Mouse (Mus musculus): ENCODE data around the gene Tshr. TPM values are rescaled to one million over a fixed set of nuclear protein-coding genes. Genes with fewer than 3 reads are reported as not detected.
A peak's percentile ranks its signal among the peaks of the same experiment; 100 is the strongest.
"Not testable (repeated sequence)": the region's sequence is repeated elsewhere in the genome, so short reads cannot be mapped to it uniquely, and the experiment has no call there.

Tshr gene
- total RNA-seq, 4 experiments from 2014 or later, result 0.07 to 1.3 (median 0.50) TPM

DNA sequence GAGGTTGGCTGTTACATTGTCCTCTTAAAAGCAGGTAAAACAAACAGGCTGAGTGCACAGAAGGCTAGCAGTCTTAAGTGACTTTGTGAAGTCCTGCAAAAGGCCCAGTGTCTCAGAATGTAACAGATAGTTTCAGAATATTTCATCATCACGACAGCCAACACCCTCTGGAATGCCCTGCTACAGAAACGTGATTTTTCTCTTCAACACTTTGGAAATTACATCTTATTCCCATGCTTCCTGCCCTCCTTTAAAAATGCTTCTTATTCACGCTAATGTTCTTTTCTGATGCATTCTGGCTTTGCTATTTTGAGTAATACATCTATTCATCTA lies 111.8 kb downstream of the Tshr start:
- no peak for DNase-seq (ENCODE audit: low spot score in 2 of 2)

DNA sequence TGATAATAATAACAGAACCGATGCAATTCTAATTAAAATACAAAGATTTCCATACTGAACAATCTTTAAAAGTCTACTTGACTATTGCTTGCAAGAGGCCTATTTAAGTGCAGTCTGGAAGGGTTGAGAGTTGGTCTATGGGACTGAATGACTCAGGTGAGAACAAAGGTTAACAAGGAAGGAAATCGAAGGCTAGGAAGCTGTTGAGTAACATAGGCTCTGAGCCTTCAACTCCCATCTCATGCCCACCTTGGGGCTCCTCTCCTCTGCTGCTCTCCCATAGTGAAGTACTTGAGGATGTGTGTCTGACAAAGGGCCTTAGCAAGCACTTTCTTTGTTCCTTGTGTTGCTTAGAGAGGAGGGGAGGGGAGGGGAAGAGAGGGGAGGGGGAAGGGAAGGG lies 116.1 kb downstream of the Tshr start:
- no peak for DNase-seq (ENCODE audit: low spot score in 2 of 2)

DNA sequence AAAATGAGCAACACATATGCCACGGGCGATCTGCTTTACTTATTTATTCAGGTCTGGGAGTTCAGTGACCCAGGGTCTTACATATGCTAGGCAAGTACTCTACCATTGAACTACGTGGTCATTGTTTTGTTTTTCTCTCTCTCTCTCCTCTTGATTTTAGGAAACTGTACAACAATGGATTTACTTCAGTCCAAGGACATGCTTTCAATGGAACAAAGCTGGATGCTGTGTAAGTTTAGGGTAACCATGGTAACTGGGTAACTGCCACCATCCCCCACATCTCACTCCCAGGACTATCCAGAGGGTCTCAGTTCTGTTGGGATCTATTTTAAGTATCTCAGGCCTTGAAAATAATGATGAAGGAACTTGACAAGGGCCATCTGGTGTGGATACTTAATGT lies 127.4 kb downstream of the Tshr start:
- DNase-seq (ENCODE audit: low spot score in 2 of 2), result no peak

DNA sequence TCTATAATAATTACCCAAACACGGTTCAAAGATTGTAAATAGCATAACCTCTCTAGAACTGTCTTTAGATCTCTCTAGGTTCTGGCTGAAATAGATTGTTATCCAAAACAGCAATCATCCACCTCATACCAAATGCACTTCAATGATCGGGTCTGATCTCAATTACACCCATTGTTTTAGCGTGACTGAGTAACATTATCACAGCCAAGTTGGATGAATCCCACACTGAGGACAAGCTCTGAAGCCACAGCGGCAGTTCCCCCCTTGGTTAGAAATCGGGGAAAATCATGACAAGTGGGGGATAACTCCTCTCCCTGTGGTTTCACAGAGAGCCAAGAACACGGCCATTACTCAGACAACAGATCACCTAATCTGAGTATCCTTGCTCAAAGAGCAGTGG lies 129.6 kb downstream of the Tshr start:
- no peak for DNase-seq (ENCODE audit: low spot score in 2 of 2)

DNA sequence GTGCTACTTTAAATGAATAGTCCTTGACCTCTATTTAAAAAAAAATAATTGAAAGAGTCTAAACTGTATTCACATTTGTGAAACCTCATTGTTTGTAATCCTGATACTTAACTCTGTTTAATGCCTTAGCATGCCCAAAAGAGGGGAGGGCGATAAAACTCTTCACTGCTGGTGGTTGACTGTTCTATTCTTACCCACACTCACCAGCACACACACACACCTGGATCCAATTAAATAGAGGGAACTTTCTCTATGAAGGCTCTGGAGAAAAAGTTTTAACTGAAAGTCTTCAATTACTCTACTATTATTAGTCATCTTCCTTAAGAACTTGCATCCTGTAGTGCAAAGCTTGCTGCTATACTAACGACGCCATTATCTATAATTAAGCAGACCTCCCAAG lies 133.4 kb downstream of the Tshr start:
- no peak for DNase-seq (ENCODE audit: low spot score in 2 of 2)

DNA sequence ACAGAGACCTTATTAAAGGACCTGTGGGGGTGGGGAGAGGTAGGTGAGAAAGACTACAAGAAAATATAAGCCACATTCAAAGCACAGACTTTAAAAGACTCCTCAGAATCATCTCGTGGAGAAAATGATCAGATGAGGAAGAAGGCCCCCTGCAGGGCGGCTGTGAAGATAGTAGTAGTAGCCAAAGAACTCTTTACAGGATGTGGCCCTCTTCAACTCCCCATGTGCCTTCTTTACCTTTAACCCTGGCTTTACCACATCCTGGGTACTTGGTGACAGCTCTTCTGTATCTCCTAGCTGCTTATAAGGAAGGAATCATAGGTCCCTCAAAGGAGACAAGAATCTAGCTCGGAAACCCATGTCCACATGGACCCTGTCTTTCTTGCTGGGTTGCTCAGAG lies 139.3 kb downstream of the Tshr start:
- no peak for DNase-seq (ENCODE audit: low spot score in 2 of 2)

DNA sequence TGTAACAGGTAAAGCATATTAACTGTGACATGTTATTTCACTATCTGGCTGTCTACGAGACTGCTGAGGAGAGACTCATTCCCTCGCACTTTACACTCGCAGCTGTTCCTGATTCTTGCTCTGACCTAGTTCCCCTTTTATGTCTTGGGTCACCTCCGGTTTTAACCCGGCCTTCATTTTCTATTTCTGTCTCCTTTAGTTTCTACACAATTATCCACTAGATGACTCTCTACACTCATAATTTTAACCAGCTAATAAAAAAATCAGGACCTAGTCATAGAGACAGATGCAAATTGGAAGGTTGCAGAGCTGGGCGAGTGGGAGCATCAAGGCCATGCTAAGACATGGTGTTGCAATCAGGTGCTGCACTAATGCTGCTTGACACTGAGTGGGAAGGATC lies 150.2 kb downstream of the Tshr start:
- DNase-seq (ENCODE audit: low spot score in 2 of 2), result no peak

DNA sequence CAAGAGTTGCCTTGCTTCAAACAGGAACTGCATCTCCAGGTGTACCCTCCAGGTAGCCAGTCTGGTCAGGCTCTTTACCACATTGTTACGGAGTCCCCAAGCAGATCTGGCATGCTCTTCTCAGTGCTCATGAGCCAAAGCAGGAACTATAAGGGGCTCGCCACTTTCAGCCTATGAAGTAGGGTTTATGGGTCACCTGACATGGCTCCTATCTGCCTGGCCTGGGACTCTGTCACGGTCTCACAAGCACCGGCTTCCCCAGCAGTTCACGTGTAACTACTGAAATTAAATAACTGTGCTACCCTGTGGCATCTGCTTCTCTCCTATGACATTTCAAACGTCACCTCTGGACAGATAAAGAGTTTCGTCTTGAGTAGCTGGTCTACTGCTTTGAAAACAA lies 155.8 kb downstream of the Tshr start:
- DNase-seq (ENCODE audit: low spot score in 2 of 2), result no peak

DNA sequence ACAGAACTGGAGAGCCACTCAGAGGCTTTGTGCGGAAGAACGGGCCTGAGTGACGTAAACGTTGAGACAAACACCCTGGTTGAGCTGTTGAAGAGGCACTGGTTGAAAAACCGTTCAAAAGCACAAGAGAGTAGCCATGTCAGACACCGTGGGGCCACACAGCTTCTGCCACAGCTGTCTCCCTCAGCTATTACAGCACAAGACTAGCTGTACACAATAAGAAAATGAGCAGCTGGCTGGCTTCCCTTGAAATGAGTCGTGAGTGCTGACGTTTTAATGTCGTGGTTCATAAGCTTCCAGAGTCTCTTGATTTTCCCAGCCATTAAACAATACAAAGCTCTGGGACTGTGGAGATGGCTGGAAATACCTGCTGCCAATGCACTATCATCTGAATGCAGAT lies 165.1 kb downstream of the Tshr start:
- no peak for DNase-seq (ENCODE audit: low spot score in 2 of 2)

DNA sequence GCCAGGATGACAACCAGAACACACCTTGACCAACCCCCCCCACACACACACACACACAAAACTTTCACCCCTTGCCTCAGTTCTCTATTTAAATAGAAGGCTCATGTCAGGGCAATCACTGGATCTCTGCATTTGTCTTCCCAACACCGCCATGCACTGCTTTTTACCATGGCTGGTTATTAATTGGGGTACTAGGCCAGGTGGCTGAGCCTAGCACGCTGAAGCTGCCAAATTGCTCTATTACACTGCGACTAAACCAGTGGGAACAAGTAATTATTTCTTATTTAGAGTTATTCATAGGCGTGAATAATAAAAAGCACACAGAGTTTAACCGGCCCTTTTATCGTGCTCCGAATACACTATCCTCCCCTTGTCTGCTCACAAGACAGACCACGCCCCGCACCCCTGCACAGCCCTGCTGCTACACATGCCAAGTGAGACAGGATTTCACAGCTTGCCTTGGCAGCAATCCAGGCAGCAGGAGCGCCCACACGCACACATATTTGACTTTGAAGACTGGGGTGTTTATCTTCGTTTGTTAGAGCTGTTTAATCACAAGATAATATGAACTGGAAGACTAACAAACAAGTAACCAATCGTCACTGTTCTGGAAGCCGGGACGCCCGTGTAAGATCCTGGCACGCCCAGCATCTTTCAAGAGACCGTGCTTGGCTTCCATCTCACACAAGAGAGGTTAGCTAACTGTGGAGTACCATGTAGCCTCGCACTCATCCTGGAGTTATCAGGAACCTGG lies 167.6 kb downstream of the Tshr start:
- peak in 1 of 2 experiments; percentile 27 for DNase-seq (ENCODE audit: low spot score in 2 of 2)

DNA sequence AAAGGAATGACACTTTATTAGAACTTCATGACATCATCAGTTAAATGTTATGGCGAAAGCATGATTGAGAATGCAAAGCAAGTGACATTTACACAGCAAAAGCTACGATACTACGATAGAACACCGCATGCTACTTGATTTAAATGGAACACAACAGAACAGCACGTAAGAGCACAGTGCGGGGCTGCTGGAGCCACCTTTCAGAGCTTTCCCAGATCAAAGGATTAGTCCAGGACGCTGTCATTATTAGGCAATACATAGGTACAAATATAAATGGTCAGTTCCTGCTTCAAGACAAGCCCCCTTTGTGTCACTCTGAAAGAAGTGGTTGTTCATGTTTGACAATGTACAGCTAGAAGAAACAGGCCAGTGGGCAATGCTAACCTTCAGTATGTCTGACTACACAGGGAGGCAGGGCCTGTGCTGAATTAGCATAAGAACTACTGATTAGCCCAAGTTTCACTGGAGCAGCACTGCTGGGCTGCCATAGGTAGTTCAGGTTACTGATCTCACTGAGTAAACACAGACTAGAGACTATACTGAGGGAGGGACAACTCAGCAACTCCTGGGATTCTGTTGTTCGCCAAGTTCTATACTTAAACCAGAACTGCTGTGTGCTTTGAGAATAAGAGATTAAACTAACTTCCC lies 173.1 kb downstream of the Tshr start:
- DNase-seq (ENCODE audit: low spot score in 2 of 2), result not testable (repeated sequence)

DNA sequence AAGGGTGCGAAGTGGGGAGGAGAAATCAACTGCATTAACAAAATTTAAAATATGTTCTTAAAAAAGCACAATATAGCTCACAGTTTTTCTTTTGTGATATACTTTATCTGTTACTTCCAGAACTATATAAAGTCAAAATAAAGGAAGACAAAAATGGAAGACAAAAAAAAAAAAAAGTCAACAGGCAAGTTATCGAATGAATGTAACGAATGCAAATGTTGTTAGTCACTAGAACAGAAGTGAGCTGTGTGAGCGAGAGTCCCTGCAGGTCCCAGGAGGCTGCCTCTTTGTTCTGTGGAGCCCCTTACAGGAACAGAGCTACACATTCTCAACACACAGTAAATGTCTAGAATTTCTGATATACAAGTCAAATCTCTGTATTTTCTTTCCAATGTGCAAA lies 173.8 kb downstream of the Tshr start:
- DNase-seq (ENCODE audit: low spot score in 2 of 2), result not testable (repeated sequence)

DNA sequence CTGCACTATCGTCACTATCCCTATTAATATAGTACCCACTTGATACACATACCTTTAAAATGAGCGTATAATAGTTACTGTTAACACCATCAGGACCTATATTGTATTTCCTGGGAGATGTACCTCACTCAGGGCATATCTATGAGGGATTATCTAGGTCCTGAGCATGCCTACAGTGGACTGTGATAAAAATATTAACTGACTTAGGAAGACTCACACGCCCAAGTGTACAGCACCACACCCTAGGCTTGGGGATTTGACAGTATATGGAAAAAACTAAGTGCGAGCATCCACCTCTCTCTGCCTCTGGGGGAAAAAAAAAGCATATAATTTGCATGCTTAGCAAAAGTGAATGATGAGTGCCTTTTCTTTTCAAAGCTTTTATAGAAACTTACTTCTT lies 182.8 kb downstream of the Tshr start:
- DNase-seq (ENCODE audit: low spot score in 2 of 2), result no peak

DNA sequence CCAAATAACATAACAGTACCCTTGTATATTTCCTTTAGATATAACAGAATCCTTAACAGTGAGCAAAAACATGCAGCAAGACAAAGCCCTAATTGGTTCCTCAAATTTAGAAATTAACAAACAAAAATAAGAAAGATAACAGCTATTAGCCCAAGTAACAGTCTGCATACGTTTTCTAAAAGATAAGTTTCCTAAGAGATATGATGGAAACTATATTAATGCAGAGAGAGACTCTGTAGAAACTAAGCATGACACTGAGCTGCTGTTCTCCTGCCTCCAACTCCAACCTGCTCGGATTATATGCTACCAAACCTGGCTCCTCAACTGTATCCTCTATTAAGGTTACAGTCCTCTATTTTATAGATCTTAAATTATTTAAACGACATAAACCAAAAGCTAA lies 184.9 kb downstream of the Tshr start:
- DNase-seq (ENCODE audit: low spot score in 2 of 2), result no peak

DNA sequence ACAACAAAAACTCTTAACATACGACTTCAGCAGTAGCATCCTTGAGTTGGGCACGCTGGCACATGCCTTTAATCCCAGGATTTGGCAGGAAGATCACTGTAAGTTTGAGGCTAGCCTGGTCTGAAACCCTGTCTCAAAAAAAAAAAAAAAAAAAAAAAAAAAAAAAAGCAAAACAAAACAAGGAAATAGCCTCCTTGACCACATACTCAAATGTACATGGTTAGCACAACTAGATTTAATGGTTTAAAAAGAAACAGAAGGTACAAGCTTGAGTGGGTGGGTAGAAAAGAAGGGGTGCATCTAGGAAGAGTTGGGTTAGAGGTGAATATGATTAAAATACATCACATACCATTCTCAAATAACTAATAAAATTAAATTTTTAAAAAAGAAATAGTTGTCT lies 187.3 kb downstream of the Tshr start:
- no peak for DNase-seq (ENCODE audit: low spot score in 2 of 2)

DNA sequence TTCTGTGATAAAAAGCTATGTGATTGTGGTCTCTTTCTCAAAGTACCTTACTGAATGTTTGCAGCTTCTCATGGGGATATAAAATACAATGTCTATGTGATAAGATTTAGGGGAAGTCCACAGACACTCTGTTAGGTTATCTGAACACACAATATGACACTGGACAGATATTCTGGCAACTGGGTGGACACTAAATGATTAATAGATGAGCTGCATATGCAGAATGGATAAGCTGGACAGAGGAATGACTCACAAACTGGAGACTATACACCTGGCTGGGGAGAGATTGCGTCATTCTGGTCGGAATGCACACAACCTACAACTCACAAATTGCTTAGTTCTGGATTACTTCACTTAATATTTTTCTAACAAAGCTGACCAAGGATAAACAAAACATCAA lies 195.3 kb downstream of the Tshr start:
- DNase-seq (ENCODE audit: low spot score in 2 of 2), result no peak

DNA sequence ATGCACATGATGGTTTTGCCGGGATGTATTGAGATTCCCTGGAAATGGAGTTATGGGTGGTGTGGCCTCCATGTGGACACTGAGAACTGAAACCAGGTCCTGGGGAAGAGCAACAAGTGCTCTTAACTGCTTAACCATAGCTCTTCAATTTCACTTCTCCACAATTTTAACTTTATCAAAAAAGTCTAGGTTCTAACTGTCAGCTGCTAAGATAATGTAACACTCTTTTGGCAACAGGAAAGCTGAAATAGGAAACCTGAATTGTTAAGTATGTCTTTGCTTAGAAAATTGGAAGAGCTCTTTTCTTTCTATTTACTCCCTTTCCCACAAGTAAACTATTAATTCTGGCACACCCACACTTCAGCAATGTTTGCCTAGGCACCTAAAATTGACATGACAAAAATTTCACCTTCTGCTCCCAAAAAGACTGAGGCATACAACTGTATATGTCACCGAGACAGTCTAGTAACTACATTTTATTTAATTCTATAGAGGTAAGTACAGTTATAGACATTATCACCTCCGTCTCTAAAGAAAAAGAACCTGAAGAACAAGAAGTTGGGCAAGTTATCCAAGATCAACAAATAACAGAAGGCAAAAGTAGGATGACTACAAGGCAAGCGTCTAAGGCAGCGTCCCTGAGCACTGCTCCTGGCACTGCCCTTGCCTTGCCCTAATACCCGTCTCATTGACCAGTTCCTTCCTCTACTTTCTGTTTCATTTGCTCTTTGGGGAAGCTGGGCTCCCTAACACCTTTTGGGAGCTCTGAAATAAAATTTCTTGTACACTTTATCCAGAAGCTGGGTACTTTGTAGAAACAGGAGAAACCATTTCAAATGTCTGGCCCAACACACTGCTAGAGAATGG lies 197.1 kb downstream of the Tshr start:
- DNase-seq (ENCODE audit: low spot score in 2 of 2), result no peak

DNA sequence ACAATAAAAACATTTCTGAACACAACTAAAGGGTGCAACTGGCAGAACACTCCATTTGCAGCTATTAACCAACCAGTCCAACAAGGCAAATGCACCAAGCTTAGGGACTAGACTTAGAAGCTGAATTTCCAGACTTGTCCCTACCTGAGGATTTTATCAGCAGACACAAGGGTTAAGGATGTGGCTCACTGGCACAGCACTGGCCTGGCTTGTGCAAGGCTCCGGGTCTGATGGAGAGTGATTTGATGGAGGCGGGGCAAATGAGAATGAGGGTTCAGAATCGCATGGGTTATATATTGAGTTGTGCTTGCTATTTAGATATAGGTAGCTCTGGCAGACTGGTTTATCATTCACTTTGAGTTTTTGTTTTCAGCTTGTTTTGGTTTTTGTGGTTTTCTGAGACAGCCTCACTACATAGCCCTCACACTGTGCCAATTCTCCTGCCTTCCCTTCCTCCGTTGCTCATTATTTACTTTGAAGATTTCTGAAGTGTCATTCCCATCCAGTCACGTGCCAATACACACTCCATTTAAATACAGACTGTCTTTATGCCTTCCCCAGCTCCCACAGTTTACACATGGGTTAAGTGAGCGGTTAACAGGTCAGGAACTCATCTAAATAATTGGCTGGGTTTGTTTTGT lies 198.1 kb downstream of the Tshr start:
- no peak for DNase-seq (ENCODE audit: low spot score in 2 of 2)

DNA sequence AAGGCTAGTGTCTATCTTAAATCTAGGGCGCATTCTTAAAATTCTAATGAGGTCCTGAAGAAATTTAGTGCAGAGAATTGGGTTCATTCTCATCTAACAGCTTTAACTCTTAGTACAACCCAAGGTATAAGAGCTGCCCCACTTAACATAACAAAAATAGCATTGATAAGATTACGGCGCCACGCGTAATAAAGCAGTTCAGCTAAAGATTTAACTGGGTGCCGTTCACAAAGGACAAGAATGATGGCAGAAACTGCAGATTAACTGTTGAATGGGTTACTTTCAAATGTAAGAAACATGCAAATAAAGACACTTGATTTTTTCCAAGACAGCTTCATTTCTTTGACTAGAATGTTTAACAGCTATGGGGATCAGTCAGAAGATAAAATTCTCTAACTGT lies 199.0 kb downstream of the Tshr start:
- DNase-seq (ENCODE audit: low spot score in 2 of 2), result no peak

DNA sequence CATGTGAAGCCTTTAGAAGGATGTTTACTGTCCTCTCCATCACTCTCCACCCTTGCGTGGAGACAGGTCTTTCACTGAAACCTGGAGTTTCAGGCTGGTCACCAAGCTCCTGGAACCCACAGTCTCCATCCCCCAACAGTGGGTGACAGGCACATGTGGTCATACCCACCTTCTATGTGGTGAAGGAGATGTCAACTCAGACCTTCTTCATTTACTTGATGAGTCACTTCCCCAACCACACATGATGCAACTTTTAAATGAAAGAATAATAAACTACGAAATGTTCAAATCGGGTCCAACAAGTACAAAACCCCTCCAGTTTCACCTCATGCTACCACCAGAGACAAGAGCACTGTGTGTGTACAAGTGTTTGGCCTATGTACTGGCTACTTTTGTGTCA lies 200.8 kb downstream of the Tshr start:
- DNase-seq (ENCODE audit: low spot score in 2 of 2), result no peak

DNA sequence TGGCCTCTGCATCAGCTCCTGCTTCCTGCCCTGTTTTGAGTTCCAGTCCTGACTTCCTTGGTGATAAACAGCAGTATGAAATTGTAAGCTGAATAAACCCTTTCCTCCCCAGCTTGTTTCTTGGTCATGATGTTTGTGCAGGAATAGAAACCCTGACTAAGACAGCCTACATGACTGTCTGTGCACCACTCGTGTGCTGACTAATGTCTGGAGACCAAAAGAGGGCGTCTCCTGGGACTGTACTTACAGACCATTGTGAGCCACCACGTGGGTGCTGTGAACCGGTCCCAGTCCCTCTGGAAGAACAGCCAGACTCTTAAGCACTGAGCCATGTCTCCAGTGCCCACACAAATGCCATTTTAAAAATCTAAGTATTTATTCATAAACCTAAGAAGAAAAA lies 201.5 kb downstream of the Tshr start:
- not testable (repeated sequence) for DNase-seq (ENCODE audit: low spot score in 2 of 2)

DNA sequence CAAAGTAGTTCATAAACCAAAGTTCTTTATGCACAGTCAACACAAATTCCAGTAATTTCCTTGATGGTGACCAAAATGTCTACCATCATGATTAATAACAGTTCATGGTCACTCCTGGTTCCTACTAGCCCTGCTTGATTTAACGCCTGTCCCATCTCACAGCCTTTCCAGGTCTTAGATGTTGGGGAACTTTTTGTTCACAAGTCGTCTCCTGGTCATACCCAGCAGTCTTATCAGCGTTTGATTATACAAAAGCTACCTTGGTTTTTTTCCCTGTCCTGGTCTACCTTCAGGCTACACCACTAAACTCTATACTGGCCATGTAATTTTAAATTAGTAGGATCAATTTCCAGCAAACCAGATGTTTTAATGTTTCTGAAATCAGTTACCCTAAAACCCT lies 202.7 kb downstream of the Tshr start:
- no peak for DNase-seq (ENCODE audit: low spot score in 2 of 2)
